Mouse (Mus musculus) brain, embryonic 18.5 days (tissue): Measurements from ENCODE around the gene 1700001C19Rik.
"Not testable (repeated sequence)": the region's sequence is repeated elsewhere in the genome, so short reads cannot be mapped to it uniquely, and the experiment has no call there.

Experiments used
- DNase-seq: peaks from one replicate; pipeline ENCODE4 v3.0.0-alpha.2; 2012; ENCODE audit warnings: low read depth, low spot score

1700001C19Rik gene

GRCm38 (mm10) chr17:47436156-47436906 lies 845 bp downstream of the 1700001C19Rik start, which contains the start of gene AI661453:
Gene AI661453 (plus strand): TSS chr17:47436615.
- DNase-seq: no peak

GRCm38 (mm10) chr17:47430815-47431214 lies 6.4 kb downstream of the 1700001C19Rik start:
- DNase-seq: no peak

- no peak for DNase-seq
Observed at GRCm38 (mm10) chr17:47428831-47429304, 8.3 kb downstream of the 1700001C19Rik start.

- no peak for DNase-seq
Observed at GRCm38 (mm10) chr17:47427316-47427715, 9.9 kb downstream of the 1700001C19Rik start.

GRCm38 (mm10) chr17:47424186-47424585 lies 13.0 kb downstream of the 1700001C19Rik start:
- no peak for DNase-seq

- not testable (repeated sequence) for DNase-seq
Observed at GRCm38 (mm10) chr17:47422616-47423015, 14.6 kb downstream of the 1700001C19Rik start.

GRCm38 (mm10) chr17:47421566-47421965 lies 15.6 kb downstream of the 1700001C19Rik start:
- DNase-seq: no peak

- no peak for DNase-seq
Observed at GRCm38 (mm10) chr17:47420195-47420594, 17.0 kb downstream of the 1700001C19Rik start.

- not testable (repeated sequence) for DNase-seq
Observed at GRCm38 (mm10) chr17:47409897-47410861, 27.0 kb downstream of the 1700001C19Rik start.

GRCm38 (mm10) chr17:47408558-47408898 lies 28.6 kb downstream of the 1700001C19Rik start:
- DNase-seq: no peak

- DNase-seq: no peak
Observed at GRCm38 (mm10) chr17:47407717-47408557, 29.2 kb downstream of the 1700001C19Rik start.

GRCm38 (mm10) chr17:47400451-47400850 lies 36.7 kb downstream of the 1700001C19Rik start, which contains the start of gene Guca1a:
Gene Guca1a (minus strand): TSS chr17:47400584.
- DNase-seq: no peak

- DNase-seq: no peak
Observed at GRCm38 (mm10) chr17:47399091-47399490, 38.1 kb downstream of the 1700001C19Rik start.

GRCm38 (mm10) chr17:47395376-47395913 lies 41.7 kb downstream of the 1700001C19Rik start:
- DNase-seq: no peak

GRCm38 (mm10) chr17:47394223-47394869 lies 42.8 kb downstream of the 1700001C19Rik start:
- no peak for DNase-seq

- DNase-seq: no peak
Observed at GRCm38 (mm10) chr17:47386649-47387048, 50.5 kb downstream of the 1700001C19Rik start.

- DNase-seq: no peak
Observed at GRCm38 (mm10) chr17:47385145-47385544, 52.0 kb downstream of the 1700001C19Rik start, which contains the start of gene Guca1b. Gene Guca1b (plus strand): TSS chr17:47385393.

GRCm38 (mm10) chr17:47384064-47384463 lies 53.1 kb downstream of the 1700001C19Rik start:
- no peak for DNase-seq

GRCm38 (mm10) chr17:47383266-47383665 lies 53.9 kb downstream of the 1700001C19Rik start:
- DNase-seq: no peak

GRCm38 (mm10) chr17:47381917-47382316 lies 55.3 kb downstream of the 1700001C19Rik start:
- DNase-seq: no peak
